Mouse (Mus musculus) heart, embryonic 11.5 days (tissue): ENCODE measurements around the gene Zc3h12d. TPM values are rescaled to one million over a fixed set of nuclear protein-coding genes. Genes with fewer than 3 reads are reported as not detected.

ENCODE experiments used
- ATAC-seq: fragments of 200-750 bp; cut with Nextera tagmentation; replicated peaks from 2 replicates; pipeline ENCODE4 v1.8.0; 2017; ENCODE audit warnings: moderate library complexity; ENCODE audit not compliant: insufficient number of reproducible peaks, low FRiP score, low TSS enrichment
- H3K27ac ChIP-seq: fragments of 300-500 bp; sonication (generic); 2 replicates; pipeline ENCODE4 v1.5.1; 2014; ENCODE audit warnings: mild to moderate bottlenecking, low read depth, low read length
- H3K27me3 ChIP-seq: fragments of 300-500 bp; sonication (generic); 2 replicates; pipeline ENCODE4 v1.6.1; 2014; ENCODE audit warnings: mild to moderate bottlenecking, low read length, mixed read lengths; ENCODE audit not compliant: control insufficient read depth, insufficient read depth
- H3K36me3 ChIP-seq: fragments of 300-500 bp; sonication (generic); 2 replicates; pipeline ENCODE4 v1.6.1; 2014; ENCODE audit warnings: mild to moderate bottlenecking, low read length, moderate library complexity, mixed read lengths; ENCODE audit not compliant: control insufficient read depth, insufficient read depth
- H3K4me1 ChIP-seq: fragments of 300-500 bp; sonication (generic); 2 replicates; pipeline ENCODE4 v1.6.1; 2014; ENCODE audit warnings: low read length; ENCODE audit not compliant: control insufficient read depth, insufficient read depth
- H3K4me2 ChIP-seq: fragments of 300-500 bp; sonication (generic); 2 replicates; pipeline ENCODE4 v1.6.1; 2014; ENCODE audit warnings: mild to moderate bottlenecking, moderate library complexity
- H3K4me3 ChIP-seq: fragments of 300-500 bp; sonication (generic); 2 replicates; pipeline ENCODE4 v1.5.1; 2014; ENCODE audit warnings: low read depth, low read length
- H3K9ac ChIP-seq: fragments of 300-500 bp; sonication (generic); 2 replicates; pipeline ENCODE4 v1.6.1; 2014; ENCODE audit warnings: mild to moderate bottlenecking, low read depth, low read length, moderate library complexity
- H3K9me3 ChIP-seq: fragments of 300-500 bp; sonication (generic); replicated peaks from 2 replicates; pipeline ENCODE4 v1.6.1; 2016; ENCODE audit warnings: low read length; ENCODE audit not compliant: control insufficient read depth
- WGBS: fragments of 180-500 bp; shearing (Covaris S2); extraction: QIAGEN DNeasy Blood & Tissue Kit; methylation state at CpG from one replicate; pipeline ENCODE4 v1.1.7; 2014; ENCODE audit not compliant: insufficient replicate concordance; 5-methylcytosine and 5-hydroxymethylcytosine counted together
- polyA plus RNA-seq: library from polyadenylated mRNA; unstranded; fragments of >200 nt; fragmentation: Nextera tagmentation; extraction: Ambion mirVana; gene quantifications from 2 replicates; pipeline ENCODE4 v1.2.1, GENCODE M21; 2014

Gene Zc3h12d
- polyA plus RNA-seq, 1 experiment from 2014 or later, result 0.07 TPM

GRCm38 (mm10) chr10:7861259-7861936, 29.1 kb downstream of the Zc3h12d start:
- no peak for ATAC-seq
- Histone ChIP-seq H3K4me2 (no peak overlapping the region), H3K27ac (no peak overlapping the region)

GRCm38 (mm10) chr10:7861937-7862657, 29.8 kb downstream of the Zc3h12d start:
- Histone ChIP-seq H3K4me2 (no peak overlapping the region), H3K36me3 (no peaks in the 10 kb centered on the region), H3K4me3 (no peak overlapping the region), H3K27me3 (no peaks in the 10 kb centered on the region), H3K4me1 (no peaks in the 10 kb centered on the region), H3K27ac (no peak overlapping the region), H3K9me3 (no peaks in the 10 kb centered on the region), H3K9ac (no peak overlapping the region)
- no peak for ATAC-seq
- WGBS, result 86% methylated on average over 24 of the region's 25 CpGs

More at GRCm38 (mm10) chr10:7861259-7861936, 29.1 kb downstream of the Zc3h12d start:
- no peak overlapping the region for H3K4me3 ChIP-seq
- no peaks in the 10 kb centered on the region for H3K9me3 ChIP-seq
- 78% methylated on average over 14 of the region's 14 CpGs for WGBS
- H3K27me3 ChIP-seq, result no peaks in the 10 kb centered on the region
- H3K36me3 ChIP-seq, result no peaks in the 10 kb centered on the region
- H3K9ac ChIP-seq, result no peak overlapping the region
- H3K4me1 ChIP-seq, result no peaks in the 10 kb centered on the region

- Histone ChIP-seq H3K9me3 (no peaks in the 10 kb centered on the region), H3K4me3 (no peak overlapping the region), H3K36me3 (no peaks in the 10 kb centered on the region), H3K4me1 (no peaks in the 10 kb centered on the region), H3K27ac (no peak overlapping the region), H3K4me2 (no peak overlapping the region), H3K9ac (no peak overlapping the region), H3K27me3 (peaks cover 5% of the 10 kb centered on the region)
- 91% methylated on average over 6 of the region's 6 CpGs for WGBS
- ATAC-seq, result no peak
These were observed 31.1 kb downstream of the Zc3h12d start for GRCm38 (mm10) chr10:7863411-7863810.

- H3K4me1 ChIP-seq, result no peaks in the 10 kb centered on the region
- no peaks in the 10 kb centered on the region for H3K9me3 ChIP-seq
- WGBS, result 76% methylated on average over 6 of the region's 6 CpGs
- ATAC-seq, result no peak
- H3K27ac ChIP-seq, result no peak overlapping the region
- peaks cover 8% of the 10 kb centered on the region for H3K27me3 ChIP-seq
- H3K9ac ChIP-seq, result no peak overlapping the region
- no peak overlapping the region for H3K4me2 ChIP-seq
- H3K36me3 ChIP-seq, result no peaks in the 10 kb centered on the region
- H3K4me3 ChIP-seq, result no peak overlapping the region
These were observed 31.9 kb downstream of the Zc3h12d start for GRCm38 (mm10) chr10:7864184-7864583.

GRCm38 (mm10) chr10:7864806-7865205, 32.5 kb downstream of the Zc3h12d start:
- Histone ChIP-seq H3K27me3 (peaks cover 9% of the 10 kb centered on the region), H3K4me1 (no peaks in the 10 kb centered on the region), H3K36me3 (no peaks in the 10 kb centered on the region), H3K9ac (no peak overlapping the region), H3K4me2 (no peak overlapping the region), H3K9me3 (no peaks in the 10 kb centered on the region), H3K27ac (no peak overlapping the region), H3K4me3 (no peak overlapping the region)
- ATAC-seq, result no peak
- WGBS, result 80% methylated on average over 3 of the region's 3 CpGs

GRCm38 (mm10) chr10:7866762-7867665, 34.7 kb downstream of the Zc3h12d start:
- ATAC-seq, result no peak; the same call in 1 of the 2 replicates
- Histone ChIP-seq H3K36me3 (no peaks in the 10 kb centered on the region), H3K4me2 (peak overlapping the region; percentile 73), H3K4me3 (peak overlapping the region; percentile 39), H3K27me3 (peaks cover 9% of the 10 kb centered on the region), H3K4me1 (no peaks in the 10 kb centered on the region), H3K9ac (peak overlapping the region; percentile 52; the same call in 1 of the 2 replicates), H3K9me3 (no peaks in the 10 kb centered on the region), H3K27ac (no peak overlapping the region)
- WGBS, result 18% methylated on average over 50 of the region's 50 CpGs

- peak overlapping the region; percentile 39 for H3K4me3 ChIP-seq
- ATAC-seq, result no peak
- no peaks in the 10 kb centered on the region for H3K9me3 ChIP-seq
- no peaks in the 10 kb centered on the region for H3K4me1 ChIP-seq
- peak overlapping the region; percentile 73 for H3K4me2 ChIP-seq
- peak overlapping the region; percentile 52; the same call in 1 of the 2 replicates for H3K9ac ChIP-seq
- WGBS, result 16% methylated on average over 21 of the region's 21 CpGs
- H3K36me3 ChIP-seq, result no peaks in the 10 kb centered on the region
- H3K27ac ChIP-seq, result no peak overlapping the region
- H3K27me3 ChIP-seq, result peaks cover 9% of the 10 kb centered on the region
These were observed 35.4 kb downstream of the Zc3h12d start for GRCm38 (mm10) chr10:7867666-7868030.

- H3K4me3 ChIP-seq, result no peak overlapping the region
- no peak overlapping the region for H3K9ac ChIP-seq
- H3K4me1 ChIP-seq, result no peaks in the 10 kb centered on the region
- 58% methylated on average over 8 of the region's 8 CpGs for WGBS
- no peak for ATAC-seq
- H3K9me3 ChIP-seq, result no peaks in the 10 kb centered on the region
- H3K36me3 ChIP-seq, result no peaks in the 10 kb centered on the region
- H3K4me2 ChIP-seq, result no peak overlapping the region
- no peak overlapping the region for H3K27ac ChIP-seq
- peaks cover 9% of the 10 kb centered on the region for H3K27me3 ChIP-seq
These were observed 37.5 kb downstream of the Zc3h12d start for GRCm38 (mm10) chr10:7869746-7870145.
